Mouse (Mus musculus) small intestine, adult 2 months (tissue): Measurements from ENCODE around the gene Wfdc15b.

Experiments
- CTCF ChIP-seq: fragments of 200-500 bp; IDR thresholded peaks from 2 replicates; pipeline ENCODE4 v1.5.1; 2012; ENCODE audit warnings: low read depth, mild to moderate bottlenecking, control low read depth, inconsistent platforms, low read length, moderate library complexity, mixed read lengths; ENCODE audit not compliant: insufficient replicate concordance, insufficient read length; ENCODE audit errors: extremely low read depth
- POLR2A ChIP-seq: fragments of 200-500 bp; IDR thresholded peaks from 2 replicates; pipeline ENCODE4 v1.6.1; 2012; ENCODE audit warnings: low read depth, mild to moderate bottlenecking, control low read depth, inconsistent platforms, low read length, moderate library complexity

- no peak for TF ChIP-seq POLR2A
- TF ChIP-seq CTCF: no peak
Measured at GRCm38 (mm10) chr2:164180770-164181169, 40.7 kb downstream of the Wfdc15b start.
